Mouse (Mus musculus) kidney, adult 9 months (tissue): ENCODE measurements around the gene Oxnad1.

ENCODE experiments used
- DNase-seq: peaks from one replicate; pipeline ENCODE4 v3.0.0; 2022

The Oxnad1 gene

GRCm38 (mm10) chr14:32145809-32146511 is 60.8 kb downstream of the Oxnad1 start:
- no peak for DNase-seq

- DNase-seq: no peak
These were observed 61.4 kb downstream of the Oxnad1 start for GRCm38 (mm10) chr14:32146578-32146977.

GRCm38 (mm10) chr14:32150872-32151271 is 65.7 kb downstream of the Oxnad1 start:
- DNase-seq: no peak

GRCm38 (mm10) chr14:32152243-32152965 is 67.2 kb downstream of the Oxnad1 start:
- DNase-seq: no peak
